Mouse (Mus musculus): ENCODE measurements around the gene Rce1.
A peak's percentile ranks its signal among the peaks of the same experiment; 100 is the strongest.

Rce1 gene

DNA sequence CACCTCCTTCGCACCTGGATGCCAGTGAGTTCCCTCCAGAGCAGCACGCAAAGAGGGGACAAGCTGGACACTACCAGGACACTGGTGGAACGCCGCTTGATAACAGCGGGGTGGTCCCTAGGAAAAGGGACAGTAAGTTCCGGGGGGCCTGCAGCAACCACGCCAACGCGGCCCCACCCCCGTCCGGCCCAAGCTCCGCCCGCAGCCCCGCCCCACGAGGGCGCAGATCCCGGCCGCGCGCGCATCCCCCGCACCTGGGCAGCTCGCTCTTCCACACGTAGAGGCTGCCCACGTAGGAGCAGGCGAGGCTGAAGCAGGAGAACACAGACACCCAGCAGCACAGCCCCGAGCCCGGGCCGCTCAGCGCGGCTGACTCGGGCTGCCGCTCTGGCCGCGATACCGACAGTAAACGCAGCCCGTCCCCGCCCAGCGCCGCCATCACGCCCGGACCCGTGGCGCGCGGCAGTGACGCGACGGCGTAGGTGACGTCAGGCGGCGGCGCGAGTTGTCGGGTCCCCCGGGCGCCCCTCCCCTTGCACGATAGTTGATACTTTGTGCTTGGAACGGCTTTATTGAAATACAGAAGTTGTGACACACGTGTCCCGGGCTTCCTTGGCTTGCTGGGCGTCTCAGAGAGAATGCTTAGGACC, at the start of gene Rce1:
Gene Rce1 (minus strand): TSS at position 463 of the 650 bp plus-strand sequence.
- peak; percentile 91 for DNase-seq (ENCODE audit: low spot score)

DNA sequence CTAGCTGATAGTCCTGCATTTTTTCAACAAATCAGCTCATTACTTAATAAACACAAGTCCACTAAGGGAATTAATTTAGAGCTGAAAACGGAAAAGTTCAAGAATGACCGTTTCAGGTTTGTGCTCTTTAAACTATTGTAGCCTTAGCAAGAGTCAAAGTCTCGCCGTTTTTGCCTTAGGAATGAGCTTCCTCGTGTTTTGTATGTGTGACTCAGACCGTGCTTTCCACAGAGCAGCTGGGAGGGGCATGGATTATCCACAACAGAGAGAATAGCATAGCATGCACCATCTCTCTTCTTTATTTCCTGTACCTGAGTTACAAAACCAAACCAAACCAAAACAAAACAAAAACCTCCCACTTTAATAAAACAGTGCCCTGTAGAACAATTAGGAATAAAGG, 47.0 kb upstream of the Rce1 start:
- peak; percentile 10 for DNase-seq (ENCODE audit: low spot score)

DNA sequence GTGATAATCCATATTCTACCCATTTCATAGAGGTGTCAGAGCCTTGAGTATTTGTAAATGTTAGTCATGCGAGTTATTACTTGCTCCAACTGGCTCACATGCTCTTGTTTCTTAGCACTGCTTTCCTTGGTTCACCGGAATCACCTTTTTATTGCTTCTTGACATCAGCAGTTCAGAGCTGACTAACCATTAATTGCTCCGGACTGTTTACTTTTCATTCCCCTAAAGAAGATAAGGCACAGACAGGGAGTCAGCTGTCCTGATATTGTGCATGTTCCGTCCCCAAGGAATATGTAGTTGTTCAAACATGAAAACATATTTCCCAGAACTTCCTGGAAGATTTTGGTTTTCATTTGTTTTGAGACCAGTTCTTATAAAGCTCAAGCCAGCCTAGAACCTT, 45.3 kb upstream of the Rce1 start:
- no peak for DNase-seq (ENCODE audit: low spot score)

DNA sequence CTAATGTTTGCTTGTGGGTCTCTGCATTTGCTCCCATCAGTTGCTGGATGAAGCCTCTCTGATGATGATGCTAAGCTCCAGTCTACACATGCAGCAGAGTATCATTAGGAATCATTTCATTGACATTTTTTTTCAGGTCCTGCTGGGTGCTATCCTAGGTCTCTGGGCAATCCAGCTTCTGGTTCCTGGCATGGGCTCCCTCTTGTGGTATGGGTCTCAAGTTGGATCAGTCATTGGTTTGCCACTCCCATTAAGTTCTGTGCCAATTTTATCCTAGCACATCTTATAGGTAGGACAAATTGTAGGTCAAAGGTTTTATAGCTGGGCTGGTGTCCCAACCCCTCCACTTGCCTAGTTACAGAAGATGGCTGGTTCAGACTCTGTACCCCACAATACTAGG, 41.4 kb upstream of the Rce1 start:
- no peak for DNase-seq (ENCODE audit: low spot score)

DNA sequence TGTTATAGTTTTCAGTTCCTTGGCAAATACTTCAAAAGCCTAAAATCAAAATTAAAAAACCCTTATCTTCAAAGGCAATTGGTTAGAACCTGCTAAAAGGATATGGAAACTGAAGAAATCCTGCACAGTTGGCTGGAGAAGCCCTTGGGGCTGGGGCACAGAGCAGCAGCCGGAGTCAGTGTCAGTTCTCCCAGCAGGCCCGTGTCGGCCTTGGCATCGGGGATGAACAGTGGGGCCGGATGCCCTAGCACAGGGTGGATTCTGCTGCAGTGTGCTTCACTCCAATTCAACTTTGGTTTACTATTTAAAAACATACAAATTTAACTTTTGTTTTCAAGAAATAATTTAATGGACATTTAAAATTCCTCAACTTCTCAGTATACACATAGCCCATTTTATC, 32.7 kb upstream of the Rce1 start:
- no peak for DNase-seq (ENCODE audit: low spot score)

DNA sequence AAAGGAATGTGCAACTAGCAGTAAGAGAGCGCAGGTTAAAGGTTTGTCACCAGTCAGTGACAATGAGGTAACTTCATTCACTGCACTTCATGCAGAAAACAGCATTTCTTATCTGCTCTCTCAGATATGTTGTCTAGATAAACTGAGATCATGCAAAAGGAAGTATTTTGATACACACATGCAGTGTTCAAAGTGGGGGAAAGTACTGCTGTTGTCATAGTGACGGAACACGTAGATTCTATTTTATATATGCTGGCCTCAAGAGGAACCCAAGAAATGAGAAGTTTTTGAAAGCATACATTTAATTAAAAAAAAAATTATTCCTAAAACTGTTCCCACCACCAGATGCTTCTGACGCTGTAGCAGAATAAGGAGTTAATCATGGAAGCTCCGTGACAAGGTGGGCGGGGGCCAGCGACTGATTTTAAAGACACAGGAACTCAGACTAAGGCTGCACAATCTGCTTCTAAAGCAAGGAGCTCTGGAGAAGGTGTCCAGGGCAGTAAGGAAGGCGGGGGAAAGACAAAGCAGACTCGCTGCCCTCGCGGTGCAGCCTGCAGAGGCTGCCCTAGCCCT, 21.6 kb upstream of the Rce1 start:
- DNase-seq (ENCODE audit: low spot score), result no peak

DNA sequence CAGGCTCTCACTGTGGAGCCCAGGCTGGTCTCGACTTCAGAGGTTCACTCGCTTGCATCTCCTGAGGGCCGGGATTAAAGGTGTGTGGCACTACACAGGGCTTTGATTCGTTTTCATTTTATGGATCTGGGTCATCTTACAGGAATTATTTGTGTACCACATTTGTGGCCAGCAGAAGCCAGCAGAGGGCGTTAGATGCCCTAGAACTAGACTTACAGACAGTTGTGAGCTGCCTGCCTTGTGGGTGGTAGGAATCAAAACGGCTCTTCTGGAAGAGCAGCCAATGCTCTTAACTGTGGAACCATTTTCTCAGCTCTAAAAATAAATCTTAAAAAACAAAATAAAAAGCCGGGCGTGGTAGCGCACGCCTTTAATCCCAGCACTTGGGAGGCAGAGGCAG, 18.8 kb upstream of the Rce1 start:
- DNase-seq (ENCODE audit: low spot score), result no peak

DNA sequence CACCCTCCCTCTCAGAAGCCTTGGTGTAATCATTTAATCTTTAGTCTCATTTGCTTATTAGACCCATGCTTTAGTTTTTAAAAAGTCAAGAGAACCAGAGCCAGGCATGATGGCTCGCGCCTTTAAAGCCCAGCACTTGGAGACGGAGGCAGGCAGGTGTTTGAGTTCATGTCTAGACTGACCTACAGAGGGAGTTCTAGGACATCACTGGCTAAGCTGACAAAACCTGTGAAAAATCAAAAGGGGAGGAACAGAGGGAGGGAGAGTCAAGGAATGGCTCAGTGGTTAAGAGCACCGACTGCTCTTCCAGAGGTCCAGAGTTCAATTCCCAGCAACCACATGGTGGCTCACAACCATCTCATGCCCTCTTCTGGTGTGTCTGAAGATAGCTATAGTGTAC, 10.5 kb upstream of the Rce1 start:
- DNase-seq (ENCODE audit: low spot score), result no peak

DNA sequence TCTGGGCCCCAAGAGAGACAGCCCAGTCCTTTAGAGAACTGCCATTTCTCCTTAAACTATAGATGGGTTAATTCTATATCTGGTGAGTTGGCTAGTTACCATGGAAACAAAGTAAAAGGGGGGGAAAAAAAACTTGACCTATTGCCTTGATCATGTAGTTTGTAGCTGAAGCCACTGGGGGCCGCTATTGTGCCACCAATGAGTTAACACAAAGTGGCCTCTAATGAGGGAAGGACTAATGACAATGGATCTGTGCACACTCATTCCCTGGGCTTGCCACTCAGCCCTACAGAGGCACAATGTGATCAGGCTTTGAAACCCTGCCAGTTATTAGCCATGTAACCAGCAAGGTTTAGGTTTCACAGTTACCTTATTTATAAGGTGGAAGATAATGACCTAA, 3.4 kb upstream of the Rce1 start:
- peak; percentile 70 for DNase-seq (ENCODE audit: low spot score)

DNA sequence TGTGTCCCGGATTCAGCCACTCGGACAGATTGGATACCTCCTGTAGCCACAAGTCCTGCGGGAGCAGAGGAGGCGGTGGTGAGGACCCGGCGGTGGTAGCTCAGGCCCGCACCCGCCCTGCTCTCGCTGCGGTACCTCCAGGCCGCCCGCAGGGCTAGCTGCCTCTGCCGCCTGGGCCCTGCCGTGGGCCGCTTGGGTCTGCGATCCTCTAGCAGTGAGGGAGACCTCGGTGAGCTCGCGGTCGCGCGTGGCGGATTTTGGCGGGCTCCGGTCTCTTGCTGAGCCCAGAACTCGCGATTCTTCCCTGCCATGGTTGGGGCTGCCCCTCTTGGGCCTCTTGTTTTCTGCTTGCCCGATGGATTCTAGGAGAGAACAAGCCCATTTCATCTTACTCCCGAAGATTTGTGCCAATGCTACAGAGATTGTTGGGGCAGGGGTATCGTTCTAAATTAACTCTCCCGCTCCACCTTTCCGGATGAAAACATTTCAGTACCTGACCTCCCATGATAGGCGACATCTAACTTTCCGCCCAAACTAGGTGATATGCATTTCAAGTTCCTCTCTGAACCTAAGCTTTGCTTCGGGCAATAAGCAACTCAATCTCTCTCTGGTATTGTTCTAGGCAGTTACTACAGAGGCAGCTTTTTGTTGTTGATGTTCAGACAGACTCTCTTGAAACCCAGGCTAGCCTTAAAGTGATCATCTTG, 541 bp upstream of the Rce1 start:
- DNase-seq (ENCODE audit: low spot score), result peak; percentile 43

DNA sequence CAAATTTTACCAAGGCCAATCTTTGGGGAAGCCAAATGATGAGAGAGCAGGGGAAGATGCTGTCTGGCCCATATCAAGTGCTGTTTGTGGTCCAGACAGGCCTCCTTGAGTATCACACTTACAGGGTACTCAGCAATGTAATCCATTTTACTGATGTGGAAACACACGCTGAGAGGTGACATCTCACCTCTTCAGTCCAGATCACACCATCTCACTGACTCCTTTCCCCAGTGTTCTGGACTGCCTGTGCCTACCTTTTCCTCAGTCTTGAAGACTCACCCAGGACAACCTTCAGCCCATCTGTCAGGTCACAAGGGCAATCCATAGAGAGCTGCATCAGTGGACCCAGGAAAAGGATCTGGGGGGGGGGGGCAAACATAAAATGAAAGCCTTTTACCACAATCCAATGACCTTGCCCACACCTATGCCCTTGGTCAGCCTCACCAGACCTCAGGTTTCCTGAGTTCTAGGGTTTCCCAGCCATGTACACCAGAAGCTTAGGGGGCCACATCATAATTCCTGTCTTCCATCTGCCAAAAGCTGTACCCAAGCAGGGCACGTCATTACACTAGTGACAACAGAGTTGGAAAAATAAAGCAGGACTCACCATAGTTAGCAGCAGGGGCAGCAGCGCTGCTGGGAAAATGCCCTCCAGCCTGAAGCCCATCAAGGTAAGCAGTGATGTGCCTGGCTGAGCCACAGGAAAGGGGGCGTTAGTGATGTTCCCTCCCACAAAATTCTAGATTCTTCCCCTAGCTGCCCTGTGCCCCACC, 849 bp downstream of the Rce1 start:
- DNase-seq (ENCODE audit: low spot score), result no peak

DNA sequence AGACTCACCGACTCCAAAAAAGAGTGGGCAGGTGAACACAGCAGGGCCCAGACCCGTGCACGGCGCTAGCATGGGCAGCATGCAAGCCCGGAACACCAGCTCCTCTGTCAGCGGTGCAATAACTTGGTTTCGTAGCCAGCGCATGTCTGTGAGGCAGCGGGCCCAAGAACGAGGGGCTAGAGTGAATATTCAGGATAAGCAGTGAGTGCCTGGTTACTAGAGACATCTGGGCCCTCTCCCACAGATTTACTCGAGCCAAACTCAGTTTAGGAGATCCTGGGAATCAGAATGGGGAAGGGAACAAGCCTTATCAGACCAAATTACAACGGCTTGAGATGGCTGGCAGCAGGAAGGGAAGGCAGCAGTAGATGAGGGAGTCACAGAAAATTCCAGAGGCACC, 1.4 kb downstream of the Rce1 start:
- peak; percentile 4 for DNase-seq (ENCODE audit: low spot score)

DNA sequence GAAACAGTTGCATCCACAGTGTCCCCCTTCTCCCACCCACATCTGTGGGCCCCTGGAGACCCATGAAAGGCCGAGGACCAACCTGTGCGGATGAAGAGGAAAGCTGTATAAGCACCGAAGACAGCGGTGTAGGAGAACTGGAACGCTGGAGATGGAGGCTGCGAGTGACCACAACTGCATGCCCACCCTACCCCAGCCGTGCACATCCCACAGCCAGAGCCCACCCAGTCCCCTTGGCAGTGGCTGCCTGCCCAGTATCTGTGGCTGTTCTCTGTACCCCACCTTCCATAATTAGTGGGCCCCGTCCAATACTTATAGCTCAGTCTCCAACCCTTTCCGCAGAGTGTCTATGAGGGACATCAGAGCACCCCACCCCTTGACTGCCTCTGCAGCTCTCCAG, 2.0 kb downstream of the Rce1 start:
- no peak for DNase-seq (ENCODE audit: low spot score)

DNA sequence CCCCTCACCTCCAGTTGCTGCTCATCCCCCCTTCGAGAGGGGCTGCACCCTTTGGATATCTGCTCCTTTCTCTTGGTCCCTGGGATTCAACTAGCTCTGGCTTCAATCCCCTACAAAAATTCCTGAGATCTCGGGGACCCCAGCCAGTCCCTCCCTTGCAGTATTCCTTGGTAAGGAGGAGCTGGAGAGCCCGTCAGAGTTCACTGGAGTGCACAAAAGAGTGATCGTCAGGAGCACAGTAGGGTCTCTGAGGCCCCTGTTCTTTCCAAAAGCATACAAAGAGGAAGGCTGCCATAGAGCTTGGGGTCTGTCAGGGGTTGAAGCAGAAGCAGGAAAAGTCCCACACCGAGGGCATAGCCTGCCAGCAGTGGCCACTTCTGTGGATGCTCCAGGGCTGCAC, 2.7 kb downstream of the Rce1 start:
- no peak for DNase-seq (ENCODE audit: low spot score)

DNA sequence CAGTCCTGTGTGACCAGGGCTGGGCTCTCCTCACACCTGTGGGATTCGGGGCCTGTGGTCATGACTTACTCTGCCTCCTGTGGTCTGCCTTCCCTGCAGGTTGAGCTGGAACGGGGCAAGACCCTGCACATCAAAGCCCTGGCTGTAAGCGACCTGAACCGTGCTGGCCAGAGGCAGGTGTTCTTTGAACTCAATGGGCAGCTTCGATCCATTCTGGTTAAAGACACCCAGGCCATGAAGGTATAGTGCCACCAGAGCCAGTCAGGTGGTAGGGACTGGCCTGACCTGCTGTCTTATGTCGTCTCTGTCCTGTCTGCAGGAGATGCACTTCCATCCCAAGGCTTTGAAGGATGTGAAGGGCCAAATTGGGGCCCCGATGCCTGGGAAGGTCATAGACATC, 4.7 kb downstream of the Rce1 start:
- no peak for DNase-seq (ENCODE audit: low spot score)

DNA sequence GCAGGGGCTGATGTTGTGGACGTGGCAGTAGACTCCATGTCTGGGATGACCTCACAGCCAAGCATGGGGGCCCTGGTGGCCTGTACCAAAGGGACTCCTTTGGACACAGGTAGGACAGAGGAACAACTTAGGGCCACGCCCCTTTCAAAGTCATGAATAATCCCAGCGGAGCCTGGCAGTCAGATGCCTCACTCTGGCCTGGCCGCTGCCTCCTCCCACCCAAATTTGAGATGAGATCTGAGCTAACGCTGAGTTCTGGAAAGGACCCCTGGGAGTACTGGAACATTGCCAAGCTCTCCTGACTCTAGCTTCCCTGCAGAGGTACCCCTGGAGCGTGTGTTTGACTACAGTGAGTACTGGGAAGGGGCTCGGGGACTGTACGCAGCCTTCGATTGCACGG, 6.0 kb downstream of the Rce1 start:
- no peak for DNase-seq (ENCODE audit: low spot score)

DNA sequence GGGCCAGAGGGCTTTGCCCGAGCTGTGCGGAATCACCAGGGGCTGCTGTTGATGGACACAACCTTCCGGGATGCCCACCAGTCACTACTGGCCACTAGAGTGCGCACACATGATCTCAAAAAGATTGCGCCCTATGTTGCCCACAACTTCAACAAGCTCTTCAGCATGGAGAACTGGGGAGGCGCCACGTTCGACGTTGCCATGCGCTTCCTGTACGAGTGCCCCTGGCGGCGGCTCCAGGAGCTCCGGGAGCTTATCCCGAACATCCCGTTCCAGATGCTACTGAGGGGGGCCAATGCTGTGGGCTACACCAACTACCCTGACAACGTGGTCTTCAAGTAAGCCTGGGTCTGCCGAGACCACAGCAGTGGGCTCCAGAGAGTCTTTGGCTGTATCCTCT, 7.3 kb downstream of the Rce1 start:
- DNase-seq (ENCODE audit: low spot score), result no peak

DNA sequence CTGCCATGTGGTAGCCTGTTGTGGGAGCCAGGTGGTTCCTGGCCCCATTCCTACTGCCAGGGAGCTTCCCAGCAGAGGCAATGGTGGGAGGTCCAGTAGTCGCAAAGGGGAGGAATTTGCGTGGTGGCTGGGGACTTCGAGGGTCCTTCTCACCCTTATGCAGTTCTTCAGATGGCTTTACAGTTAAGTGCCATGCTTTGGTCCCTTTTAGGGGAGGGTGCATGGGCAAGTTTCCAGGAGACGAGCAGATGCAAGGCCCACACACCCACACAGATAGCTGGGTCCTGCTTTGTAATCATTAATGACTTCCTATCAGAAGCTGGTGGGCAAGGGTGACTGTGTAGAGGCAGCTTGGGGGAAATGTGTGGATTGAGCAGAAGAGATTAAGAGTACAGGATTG, 8.9 kb downstream of the Rce1 start:
- DNase-seq (ENCODE audit: low spot score), result no peak

DNA sequence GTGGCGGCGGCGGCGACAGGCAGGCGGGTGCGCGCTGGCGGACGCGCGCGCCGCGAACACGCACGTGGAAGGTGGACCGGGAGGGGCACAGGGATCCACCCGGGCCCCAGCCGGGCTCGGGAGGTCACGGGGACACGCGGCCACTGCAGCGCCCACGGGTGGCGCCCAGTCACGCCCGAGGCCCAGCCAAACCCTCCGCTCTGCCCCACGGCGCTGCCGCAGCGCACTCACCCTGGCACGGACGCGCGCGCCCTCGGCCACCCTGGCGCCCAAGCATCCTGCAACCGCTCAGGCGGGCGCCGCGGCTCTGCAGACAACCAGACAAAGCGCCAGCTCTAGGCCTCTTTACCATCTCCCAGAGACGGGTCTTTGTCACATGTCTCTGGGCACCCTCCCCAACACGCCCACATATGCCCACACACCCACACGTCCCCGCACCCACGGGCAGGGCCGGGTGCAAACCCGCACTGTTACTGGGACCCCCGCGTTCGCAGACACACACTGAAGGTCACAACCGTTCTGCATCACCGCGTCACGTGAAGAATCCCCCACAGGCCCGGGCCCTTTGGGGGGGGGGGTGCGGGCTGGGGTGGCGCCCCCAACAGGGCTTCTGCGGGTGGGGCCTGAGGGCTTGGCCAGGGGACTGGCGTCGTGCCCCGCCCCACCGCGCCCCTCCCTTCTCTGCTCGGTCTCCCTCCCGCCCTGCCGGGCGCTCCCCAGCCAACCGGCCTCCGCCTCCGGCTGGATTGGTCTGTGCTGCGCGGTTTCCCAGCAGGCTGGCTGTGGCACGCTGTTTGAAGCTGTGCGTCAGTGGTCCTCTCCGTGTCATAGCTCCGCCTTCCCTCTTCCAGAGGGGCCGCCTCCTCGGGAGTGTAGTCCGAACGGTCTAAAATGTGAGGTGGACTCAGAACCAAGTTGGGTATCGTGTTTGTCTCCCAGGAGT, 10.0 kb downstream of the Rce1 start, which contains the start of gene Lrfn4:
Gene Lrfn4 (minus strand): TSS at position 517 of the 943 bp plus-strand sequence.
- peak; percentile 86 for DNase-seq (ENCODE audit: low spot score)

DNA sequence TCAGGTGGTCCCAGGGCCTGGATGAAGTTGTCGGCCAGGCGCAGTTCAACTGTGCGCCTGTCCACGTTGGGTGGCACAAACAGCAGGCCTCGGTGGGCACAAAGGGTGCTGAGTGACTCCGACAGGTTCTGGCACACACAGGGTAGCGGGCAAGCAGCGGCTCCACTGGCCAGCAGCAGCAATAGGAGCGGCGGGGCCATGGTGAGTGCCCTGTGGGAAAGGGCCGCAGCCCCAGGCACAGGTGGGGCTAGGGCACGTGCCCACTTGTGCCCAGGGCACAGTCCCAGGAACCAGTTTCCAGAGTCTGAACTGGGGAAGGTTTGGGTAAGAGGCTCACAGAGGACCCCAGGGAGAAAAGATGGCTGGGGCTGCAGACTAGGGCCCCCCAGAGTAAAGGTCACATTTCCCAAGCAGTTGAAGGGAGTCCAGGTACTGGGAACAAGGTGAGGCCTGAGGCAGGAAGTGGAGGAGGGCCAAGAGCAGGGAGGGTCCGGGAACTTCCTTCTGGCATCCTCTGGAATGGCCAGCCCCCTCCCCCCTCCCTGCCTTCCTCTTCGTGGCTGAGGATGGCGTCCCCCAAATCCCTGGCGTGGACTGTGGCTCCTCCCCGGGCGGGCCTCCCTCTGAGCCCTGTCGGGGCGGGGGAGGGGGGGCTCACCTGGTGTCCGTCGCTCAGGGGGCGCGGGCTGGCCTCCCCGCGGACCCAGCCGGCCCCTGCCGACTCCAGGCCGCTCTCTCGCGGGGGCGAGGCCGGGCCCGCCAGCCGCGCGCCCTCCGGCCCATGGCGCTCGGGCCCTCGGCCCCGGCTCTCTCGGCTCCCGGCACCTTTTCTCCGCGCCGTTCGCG, 10.9 kb downstream of the Rce1 start:
- DNase-seq (ENCODE audit: low spot score), result no peak
